16 mouse cellular contexts compared by ENCODE assay signal in the genomic region with DNA sequence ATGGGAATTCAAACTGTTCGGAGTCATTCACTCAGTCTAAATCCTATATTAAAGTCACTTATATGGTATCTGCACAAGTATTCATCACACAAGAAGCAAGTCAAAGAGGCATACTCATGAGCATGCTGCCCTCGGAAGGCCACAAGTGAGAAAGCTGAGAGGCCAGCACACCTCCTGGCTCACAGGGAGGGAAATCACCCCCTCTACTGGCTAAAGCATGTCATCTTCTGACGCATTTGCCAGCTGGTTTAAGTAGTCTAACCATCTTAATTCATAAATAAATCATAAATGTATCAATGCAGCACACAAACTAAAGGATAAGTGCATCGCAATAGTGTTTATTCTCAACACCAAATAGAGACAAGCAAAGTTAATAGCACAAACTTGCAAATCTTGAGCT. TPM values are rescaled to one million over a fixed set of nuclear protein-coding genes. Genes with fewer than 3 reads are reported as not detected.
DNase-seq lines count a peak whose midpoint lies in the region; ATAC-seq and TF ChIP-seq lines count a peak whose summit lies in the region.
"Had no signal": no experiment of that assay in that cellular context is flagged by ENCODE, and none has a peak within 500 bp of the region (broad histone marks: within the 10 kb centered on the region; RNA-seq: fewer than 3 reads in every experiment).

No protein-coding gene starts in this region.

- H3K27ac ChIP-seq in hindbrain, postnatal 0 days = no peak overlapping the region
- no peak overlapping the region for H3K27ac ChIP-seq in hindbrain, embryonic 12.5 days
- no peak overlapping the region for H3K27ac ChIP-seq in lung, postnatal 0 days (ENCODE audit: low read length)
- H3K27ac ChIP-seq: forebrain, embryonic 13.5 days; intestine, embryonic 15.5 days; limb, embryonic 13.5 days had no signal

- H3K4me2 ChIP-seq in hindbrain, postnatal 0 days (ENCODE audit: low read depth, low read length) = no peak overlapping the region
- H3K4me2 ChIP-seq in hindbrain, embryonic 12.5 days (replicated peaks) = no peak overlapping the region
- no peak overlapping the region for H3K4me2 ChIP-seq in lung, postnatal 0 days (replicated peaks; ENCODE audit: low read depth, low read length)
- H3K4me2 ChIP-seq: forebrain, embryonic 13.5 days; heart, embryonic 11.5 days; intestine, embryonic 15.5 days; limb, embryonic 13.5 days; midbrain, embryonic 11.5 days had no signal

- H3K9ac ChIP-seq in hindbrain, postnatal 0 days (replicated peaks; ENCODE audit: low read length) = no peak overlapping the region
- no peak overlapping the region for H3K9ac ChIP-seq in hindbrain, embryonic 12.5 days
- H3K9ac ChIP-seq in lung, postnatal 0 days (replicated peaks; ENCODE audit: low read depth) = no peak overlapping the region
- H3K9ac ChIP-seq: forebrain, embryonic 13.5 days; intestine, embryonic 15.5 days; limb, embryonic 13.5 days had no signal

- TF ChIP-seq CTCF in hindbrain, postnatal 0 days (IDR thresholded peaks at IDR 0.05; ENCODE audit: low read depth) = peak; percentile 36; the same call in 1 of the 2 replicates
- TF ChIP-seq CTCF in lung, postnatal 0 days (IDR thresholded peaks at IDR 0.05) = peak; percentile 36

- peaks cover 55% of the 10 kb centered on the region for H3K36me3 ChIP-seq in hindbrain, postnatal 0 days (ENCODE audit: insufficient read depth, low read length)
- peaks cover 56% of the 10 kb centered on the region for H3K36me3 ChIP-seq in hindbrain, embryonic 12.5 days
- H3K36me3 ChIP-seq in lung, postnatal 0 days (ENCODE audit: insufficient read depth, low read length) = peaks cover 39% of the 10 kb centered on the region

- no peak overlapping the region for H3K4me3 ChIP-seq in hindbrain, postnatal 0 days (ENCODE audit: low read length)
- no peak overlapping the region for H3K4me3 ChIP-seq in hindbrain, embryonic 12.5 days
- H3K4me3 ChIP-seq in lung, postnatal 0 days (ENCODE audit: low read depth, low read length) = no peak overlapping the region
- H3K4me3 ChIP-seq: forebrain, embryonic 13.5 days; intestine, embryonic 15.5 days; limb, embryonic 13.5 days had no signal

- TF ChIP-seq EP300 in lung, postnatal 0 days (IDR thresholded peaks at IDR 0.05) = no peak

- ATAC-seq in hindbrain, postnatal 0 days = no peak
- ATAC-seq in hindbrain, embryonic 12.5 days (ENCODE audit: low FRiP score) = no peak
- ATAC-seq in lung, postnatal 0 days = no peak
- ATAC-seq: forebrain, embryonic 13.5 days; intestine, embryonic 15.5 days had no signal

- WGBS in hindbrain, postnatal 0 days = 86% methylated on average over 4 of the region's 4 CpGs
- 84% methylated on average over 4 of the region's 4 CpGs for WGBS in hindbrain, embryonic 12.5 days
- 88% methylated on average over 4 of the region's 4 CpGs for WGBS in lung, postnatal 0 days

- H3K27me3 ChIP-seq in hindbrain, postnatal 0 days (ENCODE audit: insufficient read depth, low read length) = no peaks in the 10 kb centered on the region
- no peaks in the 10 kb centered on the region for H3K27me3 ChIP-seq in hindbrain, embryonic 12.5 days
- no peaks in the 10 kb centered on the region for H3K27me3 ChIP-seq in lung, postnatal 0 days (replicated peaks; ENCODE audit: insufficient read depth, low read length)
- H3K27me3 ChIP-seq: forebrain, embryonic 13.5 days; intestine, embryonic 15.5 days; limb, embryonic 13.5 days had no signal

- no peaks in the 10 kb centered on the region for H3K4me1 ChIP-seq in hindbrain, postnatal 0 days (ENCODE audit: insufficient read depth, low read length)
- peaks cover 15% of the 10 kb centered on the region for H3K4me1 ChIP-seq in hindbrain, embryonic 12.5 days
- no peaks in the 10 kb centered on the region for H3K4me1 ChIP-seq in lung, postnatal 0 days (ENCODE audit: insufficient read depth, low read depth, low read length)

- DNase-seq in hindbrain, postnatal 0 days (ENCODE audit: low spot score) = peak; percentile 12
- DNase-seq in lung, postnatal 0 days (ENCODE audit: low spot score) = peak; percentile 9
- no peak for DNase-seq in lung, postnatal 4 days
- peak; percentile 64 for DNase-seq in R1 (ENCODE audit: low read depth, low spot score)
- DNase-seq in cerebellum, adult 9-11 months = no peak
- DNase-seq in adrenal gland, adult (ENCODE audit: inconsistent age in 2 of 2, low spot score in 1 of 2) = no peak
- DNase-seq: cerebellum, adult 11 months; heart, postnatal 4 days; lung, postnatal 14 days; thymus, postnatal 36 days had no signal

- no peaks in the 10 kb centered on the region for H3K9me3 ChIP-seq in hindbrain, postnatal 0 days (ENCODE audit: low read length)
- H3K9me3 ChIP-seq in hindbrain, embryonic 12.5 days (replicated peaks) = no peaks in the 10 kb centered on the region
- H3K9me3 ChIP-seq in lung, postnatal 0 days (ENCODE audit: low read length) = no peaks in the 10 kb centered on the region
- H3K9me3 ChIP-seq: forebrain, embryonic 13.5 days; intestine, embryonic 15.5 days; limb, embryonic 13.5 days had no signal

RNA-seq across cellular contexts. Expression of a gene that starts 5.0 kb away (rescaled TPM):
- 34.3 and 37.1 TPM in 2 replicates for total RNA-seq in hindbrain, postnatal 0 days (2014; rRNA removed)
- polyA plus RNA-seq in hindbrain, postnatal 0 days (2015; fragmentation: Nextera tagmentation; extraction: Ambion mirVana) = 77.4 and 77.8 TPM in 2 replicates
- 90.7 and 98.0 TPM in 2 replicates for polyA plus RNA-seq in hindbrain, embryonic 12.5 days (2016; fragmentation: Nextera tagmentation; extraction: Ambion mirVana)
- 84.8 and 86.3 TPM in 2 replicates for polyA plus RNA-seq in lung, postnatal 0 days (2015; fragmentation: Nextera tagmentation; extraction: Ambion mirVana)

RNA-seq across cellular contexts. Expression of a gene that starts 41.3 kb away (rescaled TPM):
- total RNA-seq in hindbrain, postnatal 0 days (2014; rRNA removed) = 0.52 and 0.90 TPM in 2 replicates
- polyA plus RNA-seq in hindbrain, postnatal 0 days (2015; fragmentation: Nextera tagmentation; extraction: Ambion mirVana) = 1.9 and 2.1 TPM in 2 replicates
- polyA plus RNA-seq in hindbrain, embryonic 12.5 days (2016; fragmentation: Nextera tagmentation; extraction: Ambion mirVana) = 3.8 and 3.9 TPM in 2 replicates
- 11.8 and 12.1 TPM in 2 replicates for polyA plus RNA-seq in lung, postnatal 0 days (2015; fragmentation: Nextera tagmentation; extraction: Ambion mirVana)

RNA-seq across cellular contexts. Expression of a gene that starts 41.4 kb away (rescaled TPM):
- total RNA-seq in hindbrain, postnatal 0 days (2014; rRNA removed) = 3.0 and 3.7 TPM in 2 replicates
- 4.8 and 6.7 TPM in 2 replicates for polyA plus RNA-seq in hindbrain, postnatal 0 days (2015; fragmentation: Nextera tagmentation; extraction: Ambion mirVana)
- polyA plus RNA-seq in hindbrain, embryonic 12.5 days (2016; fragmentation: Nextera tagmentation; extraction: Ambion mirVana) = 8.1 and 8.5 TPM in 2 replicates
- 3.2 and 3.4 TPM in 2 replicates for polyA plus RNA-seq in lung, postnatal 0 days (2015; fragmentation: Nextera tagmentation; extraction: Ambion mirVana)

RNA-seq across cellular contexts. Expression of a gene that starts 44.3 kb away (rescaled TPM):
- 17.4 and 19.9 TPM in 2 replicates for total RNA-seq in hindbrain, postnatal 0 days (2014; rRNA removed)
- 21.6 and 22.3 TPM in 2 replicates for polyA plus RNA-seq in hindbrain, postnatal 0 days (2015; fragmentation: Nextera tagmentation; extraction: Ambion mirVana)
- polyA plus RNA-seq in hindbrain, embryonic 12.5 days (2016; fragmentation: Nextera tagmentation; extraction: Ambion mirVana) = 3.7 and 3.9 TPM in 2 replicates
- 3.3 and 4.5 TPM in 2 replicates for polyA plus RNA-seq in lung, postnatal 0 days (2015; fragmentation: Nextera tagmentation; extraction: Ambion mirVana)

Comparison
In these comparisons a context has a peak if more than half of its experiments do, and no peak if none do; other contexts are left out.
1. DNase-seq: peak in hindbrain, postnatal 0 days (single experiment), lung, postnatal 0 days (single experiment) and R1 (single experiment); none in lung, postnatal 4 days (0 of 2), cerebellum, adult 9-11 months (single experiment) and adrenal gland, adult (0 of 2).